Mouse (Mus musculus) liver, embryonic 12.5 days (tissue): Measurements from ENCODE around the gene Zfp362. TPM values are rescaled to one million over a fixed set of nuclear protein-coding genes. Genes with fewer than 3 reads are reported as not detected.

ENCODE experiments used
- polyA plus RNA-seq: library from polyadenylated mRNA; unstranded; fragments of >200 nt; fragmentation: Nextera tagmentation; extraction: Ambion mirVana; gene quantifications from 2 replicates; pipeline ENCODE4 v1.2.1, GENCODE M21; 2016

Gene Zfp362
- polyA plus RNA-seq, 1 experiment from 2014 or later: 12.6 TPM

Other genes starting within 250 kb of the Zfp362 start
- 1.7 and 1.8 TPM in 2 replicates for gene Zscan20, start 195.9 kb downstream of the Zfp362 start, polyA plus RNA-seq
- 1.4 and 1.5 TPM in 2 replicates for gene Tlr12, start 187.4 kb downstream of the Zfp362 start, polyA plus RNA-seq
- 30.9 and 33.2 TPM in 2 replicates for gene Phc2, start 151.3 kb downstream of the Zfp362 start, polyA plus RNA-seq
- gene A3galt2, start 50.7 kb downstream of the Zfp362 start, polyA plus RNA-seq: 0.04 and 0.06 TPM in 2 replicates
- gene Trim62, start 77.5 kb upstream of the Zfp362 start, polyA plus RNA-seq: 1.3 and 1.8 TPM in 2 replicates
- 2.0 and 2.5 TPM in 2 replicates for gene Azin2, start 156.4 kb upstream of the Zfp362 start, polyA plus RNA-seq
- gene Ak2, start 185.9 kb upstream of the Zfp362 start, polyA plus RNA-seq: 176 and 179 TPM in 2 replicates